In genomic region chr8:81784775-81785174, GRCm38 (mm10) we compare ENCODE assay signal across 12 mouse cellular contexts.
"Had no signal": no experiment of that assay in that cellular context is flagged by ENCODE, and none has a peak within 500 bp of the region (broad histone marks: within the 10 kb centered on the region; RNA-seq: fewer than 3 reads in every experiment).

No protein-coding gene starts in this region.

- H3K9ac ChIP-seq: limb, embryonic 12.5 days; liver, embryonic 13.5 days; liver, postnatal 0 days; lung, embryonic 15.5 days; midbrain, embryonic 12.5 days had no signal

- H3K27me3 ChIP-seq: limb, embryonic 12.5 days; liver, embryonic 13.5 days; lung, embryonic 15.5 days; midbrain, embryonic 12.5 days had no signal

- ATAC-seq: liver, postnatal 0 days; midbrain, embryonic 16.5 days had no signal

- H3K27ac ChIP-seq: layer of hippocampus, adult 2 months; limb, embryonic 12.5 days; liver, embryonic 13.5 days; lung, embryonic 15.5 days; macrophage; midbrain, embryonic 12.5 days had no signal

- DNase-seq: kidney, postnatal 4 days; liver; liver, embryonic 13.5 days; liver, postnatal 0 days; lung, postnatal 14 days; right cerebral cortex, postnatal 25 days had no signal

- H3K4me2 ChIP-seq: limb, embryonic 12.5 days; liver, embryonic 13.5 days; lung, embryonic 15.5 days; midbrain, embryonic 12.5 days had no signal

- H3K9me3 ChIP-seq: limb, embryonic 12.5 days; liver, embryonic 13.5 days; lung, embryonic 15.5 days; midbrain, embryonic 12.5 days had no signal

- H3K36me3 ChIP-seq: limb, embryonic 12.5 days; liver, embryonic 13.5 days; lung, embryonic 15.5 days; midbrain, embryonic 12.5 days had no signal

- H3K4me1 ChIP-seq: limb, embryonic 12.5 days; liver, embryonic 13.5 days; lung, embryonic 15.5 days; midbrain, embryonic 12.5 days had no signal

- H3K4me3 ChIP-seq: layer of hippocampus, adult 2 months; limb, embryonic 12.5 days; liver, embryonic 13.5 days; lung, embryonic 15.5 days; midbrain, embryonic 12.5 days had no signal
